Mouse (Mus musculus): ENCODE measurements around the gene Chmp6.

DNA sequence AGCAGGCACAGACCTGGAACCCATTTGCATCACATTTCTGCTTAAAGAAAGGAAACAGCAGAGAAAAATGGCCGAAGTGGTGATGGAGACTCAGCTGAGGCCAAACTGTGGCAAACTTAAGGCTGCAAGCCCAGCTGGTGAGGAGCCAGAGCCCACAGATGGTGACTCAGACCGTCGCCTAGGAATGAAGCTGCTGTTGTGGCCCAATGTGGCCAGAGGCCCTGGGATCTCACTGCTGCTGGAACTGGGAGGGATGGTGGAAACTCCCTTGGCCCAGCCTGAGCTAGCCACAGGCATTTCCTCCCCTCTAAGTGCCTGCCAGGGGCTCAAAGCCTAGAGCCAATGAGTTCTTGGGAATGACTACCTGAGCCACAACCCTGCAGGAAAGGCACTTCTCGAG, 19.9 kb downstream of the Chmp6 start:
- TF ChIP-seq GATA1 (IDR thresholded peaks at IDR 0.05; ENCODE audit: borderline replicate concordance, low read length), result no peak
- no peak for TF ChIP-seq CTCF (IDR thresholded peaks at IDR 0.05; ENCODE audit: low read depth, low read length)
- TF ChIP-seq TAL1 (conservative IDR thresholded peaks at IDR 0.05; ENCODE audit: low read depth, low read length), result no peak
- no peak for TF ChIP-seq GATA2 (IDR thresholded peaks at IDR 0.05; ENCODE audit: borderline replicate concordance, low read depth, low read length)
